In genomic region chr2:147688742-147689141, GRCm38 (mm10) we compare ENCODE assay signal across 8 mouse cellular contexts.
A peak's percentile ranks its signal among the peaks of the same experiment; 100 is the strongest.
DNase-seq lines count a peak whose midpoint lies in the region; ATAC-seq and TF ChIP-seq lines count a peak whose summit lies in the region.

No protein-coding gene starts in this region.

- no peaks in the 10 kb centered on the region for H3K9me3 ChIP-seq in hindbrain, embryonic 14.5 days (ENCODE audit: control insufficient read depth, low read length)
- no peaks in the 10 kb centered on the region for H3K9me3 ChIP-seq in hindbrain, embryonic 13.5 days
- H3K9me3 ChIP-seq in intestine, postnatal 0 days (ENCODE audit: control insufficient read depth): no peaks in the 10 kb centered on the region

- DNase-seq in hindbrain, embryonic 14.5 days (ENCODE audit: low spot score): peak; percentile 55
- DNase-seq in ES-CJ7 (ENCODE audit: low read depth, low spot score): peak; percentile 72
- peak; percentile 41 for DNase-seq in brain, embryonic 14.5 days (ENCODE audit: low read depth)
- peak; percentile 31 to 44 for DNase-seq in lung, postnatal 4 days
- DNase-seq in cerebellum, adult 11-12 months: no peak
- DNase-seq in natural killer cell, adult 2 months (ENCODE audit: low spot score in 2 of 2): no peak

- no peak overlapping the region for H3K4me2 ChIP-seq in hindbrain, embryonic 14.5 days (replicated peaks)
- H3K4me2 ChIP-seq in hindbrain, embryonic 13.5 days: no peak overlapping the region
- no peak overlapping the region for H3K4me2 ChIP-seq in intestine, postnatal 0 days (replicated peaks; ENCODE audit: low read depth)

- TF ChIP-seq CTCF in brain, embryonic 14.5 days (IDR thresholded peaks at IDR 0.05; ENCODE audit: borderline replicate concordance, extremely low read depth, insufficient read depth, insufficient read length): peak; percentile 56; the same call in 1 of the 2 replicates
- TF ChIP-seq CTCF in intestine, postnatal 0 days (IDR thresholded peaks at IDR 0.05; ENCODE audit: low read depth): peak; percentile 57

- H3K4me3 ChIP-seq in hindbrain, embryonic 14.5 days (replicated peaks; ENCODE audit: low read length): no peak overlapping the region
- no peak overlapping the region for H3K4me3 ChIP-seq in hindbrain, embryonic 13.5 days
- no peak overlapping the region for H3K4me3 ChIP-seq in intestine, postnatal 0 days (ENCODE audit: low read depth, low read length)

- H3K36me3 ChIP-seq in hindbrain, embryonic 14.5 days (replicated peaks; ENCODE audit: control insufficient read depth, insufficient read depth): no peaks in the 10 kb centered on the region
- H3K36me3 ChIP-seq in hindbrain, embryonic 13.5 days: no peaks in the 10 kb centered on the region
- no peaks in the 10 kb centered on the region for H3K36me3 ChIP-seq in intestine, postnatal 0 days (ENCODE audit: control insufficient read depth, insufficient read depth)

- ATAC-seq in hindbrain, embryonic 14.5 days (ENCODE audit: low FRiP score): no peak
- ATAC-seq in hindbrain, embryonic 13.5 days (ENCODE audit: low FRiP score): no peak
- no peak for ATAC-seq in intestine, postnatal 0 days

- TF ChIP-seq POLR2A in brain, embryonic 14.5 days (IDR thresholded peaks at IDR 0.05; ENCODE audit: borderline replicate concordance, extremely low read depth, insufficient read depth, insufficient read length, poor library complexity, severe bottlenecking): no peak

- WGBS in hindbrain, embryonic 14.5 days: 21% methylated on average over 6 of the region's 6 CpGs
- WGBS in hindbrain, embryonic 13.5 days: 25% methylated on average over 6 of the region's 6 CpGs
- 16% methylated on average over 6 of the region's 6 CpGs for WGBS in intestine, postnatal 0 days

- no peaks in the 10 kb centered on the region for H3K4me1 ChIP-seq in hindbrain, embryonic 14.5 days (replicated peaks; ENCODE audit: control insufficient read depth, insufficient read depth, low read length)
- H3K4me1 ChIP-seq in hindbrain, embryonic 13.5 days (replicated peaks): no peaks in the 10 kb centered on the region
- no peaks in the 10 kb centered on the region for H3K4me1 ChIP-seq in intestine, postnatal 0 days (replicated peaks; ENCODE audit: control insufficient read depth, insufficient read depth, low read length)

- no peaks in the 10 kb centered on the region for H3K27me3 ChIP-seq in hindbrain, embryonic 14.5 days (ENCODE audit: control insufficient read depth, insufficient read depth, low read length)
- H3K27me3 ChIP-seq in hindbrain, embryonic 13.5 days: no peaks in the 10 kb centered on the region
- no peaks in the 10 kb centered on the region for H3K27me3 ChIP-seq in intestine, postnatal 0 days (replicated peaks; ENCODE audit: control insufficient read depth, insufficient read depth, low read length)

- H3K9ac ChIP-seq in hindbrain, embryonic 14.5 days: no peak overlapping the region
- H3K9ac ChIP-seq in hindbrain, embryonic 13.5 days: no peak overlapping the region
- no peak overlapping the region for H3K9ac ChIP-seq in intestine, postnatal 0 days (ENCODE audit: low read depth, low read length)

- no peak overlapping the region for H3K27ac ChIP-seq in hindbrain, embryonic 14.5 days
- H3K27ac ChIP-seq in hindbrain, embryonic 13.5 days: no peak overlapping the region
- H3K27ac ChIP-seq in intestine, postnatal 0 days (ENCODE audit: low read depth, low read length): no peak overlapping the region

Comparison
In these comparisons a context has a peak if more than half of its experiments do, and no peak if none do; other contexts are left out.
1. DNase-seq: peak in hindbrain, embryonic 14.5 days (single experiment), ES-CJ7 (single experiment), brain, embryonic 14.5 days (single experiment) and lung, postnatal 4 days (2 of 2); none in cerebellum, adult 11-12 months (single experiment) and natural killer cell, adult 2 months (0 of 2).